Mouse (Mus musculus) embryo, embryonic 11.5 days (tissue): ENCODE data around the gene Zfp52.

Experiments used
- DNase-seq: peaks from one replicate; pipeline ENCODE4 v3.0.0-alpha.2; 2012; ENCODE audit warnings: low read depth, low spot score

Zfp52 gene

DNA sequence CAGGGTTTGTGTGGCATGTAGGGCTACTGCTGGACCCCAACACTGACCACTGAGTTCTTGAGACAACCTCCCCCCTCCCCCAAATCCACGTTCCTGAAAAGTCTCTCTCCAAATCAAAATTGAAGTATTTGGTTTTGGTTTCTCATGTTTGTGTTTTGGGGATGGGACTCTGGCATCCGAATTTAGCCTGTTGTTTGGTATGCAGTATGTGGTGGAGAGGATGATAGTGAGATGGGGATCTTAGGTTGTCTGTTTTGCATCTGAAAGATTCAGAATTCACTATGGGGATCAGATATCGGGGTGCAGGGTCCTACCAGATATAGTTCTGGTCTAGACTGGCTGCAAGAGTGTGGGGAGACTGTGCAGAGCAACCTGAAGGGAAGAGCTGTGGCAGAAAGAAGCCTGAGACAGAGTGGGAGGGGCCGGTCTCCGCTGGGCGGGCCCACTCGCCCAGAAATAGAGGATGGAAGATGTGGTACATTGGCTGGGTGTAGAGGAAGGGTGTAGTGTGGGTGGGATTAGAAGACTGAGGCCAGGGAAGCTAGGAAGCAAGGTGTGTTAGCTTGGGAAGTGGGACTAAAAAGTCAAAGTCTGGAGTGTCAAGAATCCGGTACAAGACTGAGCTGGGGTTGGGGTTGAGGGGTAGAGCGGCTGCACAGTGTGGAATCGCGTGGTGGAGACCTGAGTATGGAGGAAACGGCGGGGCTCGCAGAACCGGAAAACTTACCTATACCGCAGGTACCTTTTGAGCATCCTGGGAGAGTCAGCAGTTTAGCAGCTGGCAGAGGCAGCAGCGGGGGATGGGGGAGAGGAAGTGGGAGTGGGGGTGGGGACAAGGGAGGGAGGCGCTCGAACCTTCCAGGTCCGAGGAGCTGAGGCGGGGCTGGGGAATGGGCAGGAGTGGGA is at the start of gene Zfp52:
Gene Zfp52, plus strand, starts transcription at position 444 of the 906 bp plus-strand sequence.
- DNase-seq, result no peak

DNA sequence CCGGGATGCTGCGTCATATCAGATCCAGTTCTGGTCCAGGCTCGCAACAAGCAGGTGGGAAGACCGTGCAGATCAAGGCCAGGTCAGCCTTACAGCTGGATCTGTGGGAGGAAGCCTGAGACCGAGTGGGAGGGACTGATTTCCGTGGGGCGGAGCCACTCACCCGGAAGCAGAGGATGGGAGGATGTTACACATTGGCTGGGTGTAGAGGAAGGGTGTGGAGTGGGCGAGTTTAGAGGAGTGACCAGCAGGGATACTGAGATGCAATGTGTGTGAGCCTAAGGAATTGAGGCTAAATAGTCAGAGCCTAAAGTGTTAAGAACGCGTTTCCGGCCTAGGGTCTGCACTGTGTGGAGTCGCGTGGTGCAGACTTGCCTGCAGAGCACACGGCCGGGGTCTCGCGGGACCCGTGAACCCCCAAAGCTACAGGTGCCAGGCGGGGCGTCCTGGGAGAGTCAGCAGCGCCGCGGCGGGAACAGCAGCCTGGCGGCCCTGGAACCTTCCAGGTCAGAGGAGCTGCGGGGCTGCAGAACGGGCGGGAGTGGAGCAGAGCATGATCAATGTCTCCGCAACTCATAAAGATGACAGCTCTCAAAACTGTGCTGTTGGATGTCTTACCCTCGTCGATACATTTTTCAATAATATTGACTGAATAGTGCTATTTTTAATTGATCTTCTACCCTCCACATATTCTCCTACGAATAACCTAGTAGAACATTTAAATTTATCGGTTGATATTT is 46.4 kb upstream of the Zfp52 start, which contains the start of gene Zfp53:
Gene Zfp53, plus strand, starts transcription at position 239 of the 740 bp plus-strand sequence.
- peak; percentile 64 for DNase-seq

DNA sequence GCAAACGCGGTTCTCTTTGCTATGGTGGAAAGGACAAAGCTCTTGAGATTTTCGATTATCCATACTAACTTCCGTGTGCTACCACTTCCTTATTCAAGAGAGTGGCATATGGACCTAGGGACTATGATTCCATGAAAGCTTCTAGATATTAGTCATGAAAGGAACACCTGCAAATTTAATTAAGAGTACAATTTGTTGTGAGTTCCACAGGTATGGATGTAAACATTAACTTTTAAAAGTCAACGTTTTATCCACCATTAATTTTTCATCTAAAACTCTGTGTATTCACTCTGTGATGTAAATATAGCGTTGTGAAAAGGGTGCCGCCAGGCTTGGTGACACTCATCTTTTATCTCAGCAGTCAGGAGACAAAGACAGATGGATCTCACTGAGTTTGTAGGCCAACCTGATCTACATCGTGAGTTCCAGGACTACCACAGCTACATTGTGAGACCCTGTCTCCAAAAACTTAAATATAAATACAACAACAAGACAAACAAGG is 45.8 kb upstream of the Zfp52 start:
- DNase-seq, result no peak

DNA sequence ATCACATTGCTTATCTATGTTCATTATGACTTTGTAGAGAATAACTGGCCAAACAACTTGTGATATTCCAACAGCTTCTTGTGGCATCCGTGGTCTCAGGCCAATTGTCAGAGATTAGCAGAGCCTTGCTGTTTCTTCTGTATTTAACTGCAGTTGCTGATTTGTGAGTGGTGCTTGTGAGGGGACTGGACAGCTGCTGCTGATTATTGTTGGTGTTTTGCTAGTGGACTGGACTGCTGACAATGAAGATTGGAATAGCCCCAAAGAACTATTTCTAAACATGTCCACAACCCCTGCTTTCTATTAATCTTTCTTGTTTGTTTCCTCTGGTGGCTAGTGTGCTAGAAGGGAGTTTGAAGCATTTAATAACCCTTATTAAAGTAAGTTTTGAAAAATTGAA is 34.0 kb upstream of the Zfp52 start:
- no peak for DNase-seq

DNA sequence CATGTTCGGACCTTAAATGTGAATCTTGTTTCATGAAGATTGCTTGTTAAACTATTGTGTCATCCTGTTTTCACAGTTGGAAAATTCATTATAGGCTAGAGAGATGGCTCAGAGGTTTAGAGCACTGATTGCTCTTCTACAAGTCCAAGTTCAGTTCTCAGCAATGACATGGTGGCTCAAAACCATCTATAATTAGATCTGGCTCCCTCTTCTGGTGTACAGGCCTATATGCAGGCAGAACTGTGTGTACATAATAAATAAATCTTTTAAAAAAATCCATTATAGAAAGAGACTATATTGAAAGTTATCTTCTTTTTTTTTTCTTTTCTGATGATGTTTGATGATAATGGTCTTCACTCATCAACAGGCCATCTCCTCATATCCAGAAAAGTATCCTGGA is 30.8 kb upstream of the Zfp52 start:
- DNase-seq, result no peak

DNA sequence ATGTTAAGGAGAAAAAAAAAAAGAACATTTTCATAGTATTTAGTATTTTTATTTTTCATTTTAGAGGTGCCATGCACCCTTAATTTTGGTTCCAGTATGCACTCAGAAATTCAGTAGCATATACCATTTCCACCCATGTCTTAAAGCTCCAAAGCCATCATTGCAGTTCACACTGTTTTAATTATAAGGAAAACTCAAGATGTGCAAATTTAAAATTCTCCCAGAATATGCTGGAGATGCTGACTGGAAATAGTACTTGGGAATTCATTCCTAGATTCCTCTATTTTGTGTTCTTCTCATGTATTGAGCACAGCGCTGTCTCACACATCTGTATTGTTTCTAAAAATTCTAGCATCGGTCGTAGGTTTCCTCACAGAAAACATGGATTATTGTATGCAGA is 29.1 kb upstream of the Zfp52 start:
- DNase-seq, result no peak

DNA sequence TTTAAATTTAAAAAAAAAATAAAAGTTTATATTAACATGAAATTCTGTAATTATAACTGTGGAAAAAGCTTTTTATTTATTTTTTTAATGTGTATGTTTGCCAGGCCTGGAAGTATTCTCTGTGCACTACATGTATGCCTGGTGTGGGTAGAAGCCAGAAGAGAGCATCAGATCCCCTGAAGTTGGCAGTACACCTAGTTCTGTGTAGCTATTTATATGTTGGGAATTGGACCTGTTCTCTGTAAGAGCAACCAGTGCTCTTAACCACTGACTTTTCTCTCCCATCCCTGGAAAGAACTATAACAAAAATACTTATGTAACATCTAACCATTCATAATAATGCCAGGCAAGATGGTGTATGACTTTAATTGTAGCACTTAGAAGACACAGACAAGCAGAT is 25.6 kb upstream of the Zfp52 start:
- no peak for DNase-seq

DNA sequence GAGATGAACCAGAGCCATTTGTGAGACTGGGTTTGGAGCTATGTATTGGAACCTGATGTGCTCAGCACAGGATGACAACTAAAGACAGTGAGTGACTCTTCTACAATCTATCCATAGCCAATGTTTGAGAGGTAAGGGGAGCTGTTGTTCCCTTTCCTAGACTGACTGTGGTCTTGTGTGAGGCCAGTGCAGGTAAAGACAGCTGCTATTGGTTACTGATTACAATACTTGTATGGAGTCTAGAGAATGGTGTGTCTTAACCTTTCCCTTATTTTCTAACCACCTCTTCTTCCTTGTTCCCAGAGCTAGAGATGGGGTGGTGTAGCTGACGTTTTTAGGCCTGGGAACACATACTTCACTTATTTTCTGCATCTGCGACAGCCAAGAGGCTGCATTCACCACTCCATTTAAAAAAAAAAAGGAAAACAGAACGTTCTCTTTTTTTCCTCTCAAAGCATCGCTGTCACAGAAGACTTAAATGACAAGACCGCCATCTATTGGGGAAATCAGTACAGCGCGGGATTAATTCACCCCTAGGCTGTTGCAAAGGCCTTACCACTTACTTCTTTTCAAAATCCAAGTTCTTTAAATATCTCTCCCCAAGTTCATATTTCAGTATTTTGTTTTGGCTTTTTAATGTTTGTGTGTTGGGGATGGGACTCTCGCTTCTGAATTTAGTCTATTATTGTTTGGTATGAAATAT is 19.8 kb upstream of the Zfp52 start:
- peak; percentile 65 for DNase-seq

DNA sequence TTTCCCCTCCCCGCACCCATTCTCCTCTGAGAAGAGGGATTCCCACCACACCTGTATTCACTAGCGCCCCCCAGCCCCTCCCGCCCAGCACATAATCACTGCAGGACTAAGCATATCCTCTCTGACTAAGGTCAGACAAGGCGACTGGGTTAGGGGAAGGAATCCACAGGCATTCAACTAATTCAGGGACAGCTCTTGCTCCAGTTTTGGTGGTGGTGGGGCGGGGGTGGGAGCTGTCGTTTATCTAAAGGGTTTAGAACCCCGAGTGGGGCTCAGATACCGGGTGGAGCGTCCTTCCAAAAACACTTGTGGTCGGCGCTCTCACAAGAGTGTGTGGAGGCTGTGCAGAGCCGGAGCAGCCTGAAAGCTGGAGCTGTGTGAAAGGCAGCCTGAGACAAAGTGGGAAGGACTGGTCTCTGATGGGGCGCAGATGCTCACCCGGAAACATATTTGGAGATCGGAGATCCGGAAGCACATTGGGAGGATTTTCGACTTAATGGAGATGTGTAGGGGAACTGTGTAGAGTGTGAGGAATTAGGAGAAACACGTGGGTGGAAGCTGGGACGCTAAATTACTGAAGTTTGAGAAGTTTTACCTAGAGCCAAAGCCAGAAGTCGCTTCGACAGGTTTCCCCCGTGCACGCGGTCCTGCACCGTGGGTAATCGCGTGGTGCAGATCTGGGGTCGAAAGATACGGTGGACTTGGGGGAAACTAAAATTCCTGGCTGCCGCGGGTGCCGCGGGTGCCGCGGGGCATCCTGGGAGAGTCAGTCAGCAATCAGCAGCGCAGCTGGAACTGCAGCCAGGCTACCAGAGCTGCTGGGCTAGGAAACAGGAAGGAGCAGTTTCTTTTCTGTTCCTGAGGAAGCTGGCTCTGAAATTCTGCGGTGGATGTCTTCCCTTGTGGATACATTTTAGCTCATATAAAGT is 18.9 kb upstream of the Zfp52 start:
- no peak for DNase-seq

DNA sequence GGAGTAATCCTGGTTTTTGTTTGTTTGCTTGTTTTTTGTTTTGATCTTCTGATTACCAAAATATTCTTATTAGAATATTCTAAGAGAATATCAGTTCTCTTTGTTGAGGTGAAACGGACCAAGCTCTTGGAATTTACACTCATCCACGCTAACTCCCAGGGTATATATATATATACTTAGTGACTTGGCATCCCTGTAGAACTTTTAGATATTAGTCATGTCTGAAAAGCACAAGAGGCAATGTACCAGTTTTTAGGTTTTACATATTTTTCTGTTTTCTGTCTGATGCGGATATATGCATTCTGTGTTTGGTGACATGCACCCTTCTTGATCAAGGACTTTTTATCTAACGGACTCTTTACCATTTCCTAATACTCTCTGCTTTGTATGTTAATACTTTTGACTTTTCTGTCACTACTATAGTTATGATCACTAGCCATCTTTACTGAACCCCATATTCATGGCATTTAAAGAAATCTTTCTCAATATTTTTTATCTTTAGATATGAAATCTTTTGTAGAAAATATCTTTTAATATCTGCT is 18.1 kb upstream of the Zfp52 start:
- DNase-seq, result no peak

DNA sequence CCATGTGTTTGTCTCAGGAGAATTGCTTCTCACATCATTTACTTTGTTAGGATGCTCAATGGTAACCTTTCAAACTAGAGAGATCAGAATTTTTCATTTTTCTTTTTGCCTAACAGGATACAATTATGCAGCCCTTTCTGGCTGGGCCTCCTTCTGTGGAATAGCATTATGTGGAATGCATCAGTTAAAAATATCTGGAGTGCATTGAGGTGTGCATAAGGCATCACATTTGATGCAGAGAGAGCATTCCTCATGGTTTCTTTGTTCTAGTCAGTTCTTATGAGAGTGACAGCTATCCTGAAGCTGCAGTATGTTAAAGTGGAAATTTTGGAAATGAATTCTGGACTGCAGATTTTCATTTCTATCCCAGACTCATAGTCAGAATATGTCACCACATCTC is 9.1 kb upstream of the Zfp52 start:
- no peak for DNase-seq

DNA sequence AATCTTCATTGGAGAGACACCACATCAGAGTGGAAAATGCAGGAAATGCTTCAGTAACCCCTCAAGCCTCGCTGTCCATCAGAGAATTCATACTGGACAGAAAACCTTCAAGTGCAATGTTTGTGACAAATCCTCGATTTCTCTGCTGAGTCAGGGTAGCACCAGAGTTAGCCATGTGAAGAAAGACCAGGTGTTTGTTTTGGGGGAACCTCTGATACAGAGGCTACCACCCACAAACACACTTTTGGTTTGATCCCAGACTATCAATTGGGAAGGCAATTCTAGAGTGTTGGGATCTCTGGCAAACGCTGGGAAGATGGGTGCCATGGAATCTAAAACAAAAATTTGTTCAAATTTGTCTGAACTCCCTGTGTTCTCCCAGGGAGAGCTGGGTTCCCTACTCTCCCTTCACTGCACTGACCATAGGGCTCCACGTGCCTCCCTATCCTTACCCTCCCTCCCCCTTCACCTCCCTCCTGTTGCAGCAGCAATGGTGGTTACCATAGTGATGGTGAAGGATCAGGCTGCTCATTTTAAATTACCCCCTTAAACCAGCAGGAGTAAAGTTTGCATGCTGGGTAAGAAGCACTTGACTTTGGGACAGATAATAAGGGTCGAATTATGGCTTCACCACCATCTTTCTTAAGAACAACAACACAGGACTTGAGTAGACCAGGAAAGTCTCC is 4.6 kb upstream of the Zfp52 start:
- no peak for DNase-seq

DNA sequence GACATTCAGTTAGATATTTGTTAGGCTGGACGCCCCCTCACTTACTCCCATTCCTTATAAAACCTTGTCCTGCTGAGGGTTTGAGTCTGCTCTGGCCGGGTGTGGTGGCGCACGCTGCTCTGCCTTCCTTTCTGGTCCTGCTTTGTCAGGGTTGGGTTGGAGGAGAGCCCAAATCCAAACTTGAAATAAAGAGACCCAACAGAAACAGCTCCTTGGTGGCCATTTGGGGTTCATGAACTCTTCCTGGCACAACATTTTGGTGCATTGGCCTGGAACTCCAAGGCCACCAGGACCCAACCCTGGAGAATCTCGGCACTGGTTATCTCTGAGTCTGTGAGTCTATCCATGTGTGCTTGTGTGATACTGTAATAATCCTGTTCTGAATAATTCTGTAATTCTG is 3.7 kb upstream of the Zfp52 start:
- DNase-seq, result no peak

DNA sequence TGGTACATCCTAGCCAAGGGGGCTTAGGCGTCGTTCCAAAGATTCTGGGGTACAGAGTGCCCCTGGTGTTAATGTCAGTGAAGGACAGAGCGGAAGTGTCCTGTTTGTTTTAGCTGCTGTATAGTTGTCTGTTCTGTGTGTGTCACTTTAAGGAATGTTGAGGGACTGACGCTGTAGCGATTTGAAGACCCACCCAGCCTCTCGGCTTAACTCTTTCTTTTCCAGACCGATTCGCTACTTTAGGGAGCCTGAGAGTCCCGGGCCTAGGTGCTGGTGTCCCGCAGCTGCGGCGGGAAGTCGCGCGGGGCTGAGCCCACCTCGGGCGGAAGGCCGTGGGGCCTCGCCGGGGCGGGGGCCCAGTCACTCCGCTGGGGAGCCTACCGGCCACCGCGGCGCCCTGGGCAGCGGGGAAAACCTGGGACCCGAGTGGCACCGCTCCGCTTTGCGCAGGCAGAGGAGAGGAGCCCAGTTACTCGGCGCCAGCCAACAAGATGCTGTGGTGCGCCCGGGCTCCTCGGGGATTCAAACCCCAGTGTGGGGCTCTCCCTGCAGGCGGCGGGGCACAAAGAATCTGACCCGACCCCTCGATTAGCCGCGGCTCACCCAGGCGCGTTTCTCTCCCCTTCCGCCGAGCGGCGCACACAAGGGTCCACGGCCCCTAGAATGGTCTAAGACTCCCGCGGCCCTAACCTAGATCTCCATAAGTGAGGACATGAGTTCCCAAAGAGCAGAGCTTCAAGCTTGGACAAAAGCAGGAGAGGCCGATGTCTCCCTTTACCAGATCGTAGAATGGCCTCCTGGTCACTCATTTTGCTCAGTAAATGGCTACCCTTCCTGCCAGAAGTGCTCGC is 3.0 kb upstream of the Zfp52 start:
- DNase-seq, result no peak

DNA sequence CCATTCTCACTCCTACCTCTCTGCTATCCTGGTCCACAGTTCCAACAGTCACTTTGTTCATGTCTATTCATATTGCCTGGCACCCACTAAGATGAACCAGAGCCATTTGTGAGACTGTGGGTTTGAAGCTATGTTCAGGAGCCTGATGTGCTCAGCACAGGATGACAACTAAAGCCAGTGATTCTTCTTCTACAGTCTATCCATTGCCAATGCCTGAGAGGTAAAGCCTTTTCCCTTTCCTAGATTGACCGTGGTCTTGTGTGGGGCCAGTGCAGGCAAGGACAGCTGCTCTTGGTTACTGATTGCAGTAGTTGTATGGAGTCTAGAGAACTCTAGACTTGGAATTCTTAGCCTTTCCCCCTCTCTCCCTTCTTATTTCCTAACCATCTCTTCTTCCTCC is 1.4 kb upstream of the Zfp52 start:
- DNase-seq, result no peak

DNA sequence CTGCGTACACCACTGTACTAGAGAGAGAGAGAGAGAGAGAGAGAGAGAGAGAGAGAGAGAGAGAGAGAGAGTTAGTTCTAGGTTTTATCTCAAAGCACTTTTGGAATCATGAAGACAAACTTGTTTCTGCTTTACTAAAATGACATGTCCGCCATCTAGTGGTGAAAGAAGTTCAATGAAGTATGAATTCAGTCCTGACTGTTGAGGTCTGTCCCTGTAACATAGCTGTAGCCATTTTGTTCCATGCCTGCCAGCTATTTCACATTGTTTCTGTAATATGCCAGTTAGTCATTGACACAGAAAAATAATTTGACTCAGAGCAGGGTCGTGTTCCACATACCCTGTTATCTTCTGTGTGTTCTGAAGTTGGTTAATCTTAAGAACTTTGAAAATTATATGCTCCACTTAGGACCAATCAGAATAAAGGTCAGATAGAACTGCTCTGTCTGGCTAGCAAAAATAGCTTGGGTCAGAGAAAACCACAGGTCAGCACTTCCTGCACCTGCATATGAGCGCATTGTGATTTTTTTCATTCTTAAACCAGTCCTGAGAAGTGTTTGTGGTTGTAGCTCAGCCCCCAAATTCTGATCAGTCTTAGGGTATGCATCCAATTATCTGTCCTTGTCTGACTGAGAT is 761 bp upstream of the Zfp52 start:
- DNase-seq, result peak; percentile 75

DNA sequence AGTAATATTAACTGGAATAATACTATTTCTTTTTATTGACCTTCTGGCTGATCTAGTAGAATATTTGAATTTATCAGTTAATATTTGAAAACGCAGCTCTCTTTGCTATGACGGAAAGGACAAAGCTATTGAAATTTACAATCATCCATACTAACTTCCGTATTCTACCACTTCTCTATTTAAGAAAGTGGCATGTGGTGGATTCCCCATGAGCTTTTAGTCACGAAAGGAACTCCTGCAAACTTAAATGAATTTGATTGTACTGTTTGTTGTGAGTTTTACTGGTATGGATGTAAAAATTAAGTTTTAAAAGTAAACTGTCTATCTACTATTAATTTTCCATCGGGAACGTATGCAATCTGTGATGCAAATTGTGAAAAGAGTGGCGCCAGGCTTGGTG is 757 bp downstream of the Zfp52 start:
- DNase-seq, result no peak

DNA sequence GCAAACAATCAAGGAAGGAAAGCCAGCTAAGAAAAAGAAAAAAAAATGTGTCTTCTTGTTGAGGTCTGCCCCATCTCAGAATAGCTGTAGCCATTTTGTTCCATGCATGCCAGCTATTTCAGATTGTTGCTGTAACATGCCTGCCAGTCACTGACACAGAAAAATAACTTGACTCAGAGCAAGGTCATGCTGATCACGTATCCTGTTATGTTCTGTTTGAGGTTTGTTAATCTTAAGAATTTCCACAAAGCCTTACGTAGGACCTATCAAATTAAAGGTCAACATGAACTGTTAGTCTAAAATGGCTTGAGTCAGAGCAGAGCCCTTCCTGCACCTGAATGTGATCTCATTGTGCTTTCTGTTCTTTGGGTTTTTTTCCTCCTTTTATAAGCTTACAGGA is 1.3 kb downstream of the Zfp52 start:
- no peak for DNase-seq

DNA sequence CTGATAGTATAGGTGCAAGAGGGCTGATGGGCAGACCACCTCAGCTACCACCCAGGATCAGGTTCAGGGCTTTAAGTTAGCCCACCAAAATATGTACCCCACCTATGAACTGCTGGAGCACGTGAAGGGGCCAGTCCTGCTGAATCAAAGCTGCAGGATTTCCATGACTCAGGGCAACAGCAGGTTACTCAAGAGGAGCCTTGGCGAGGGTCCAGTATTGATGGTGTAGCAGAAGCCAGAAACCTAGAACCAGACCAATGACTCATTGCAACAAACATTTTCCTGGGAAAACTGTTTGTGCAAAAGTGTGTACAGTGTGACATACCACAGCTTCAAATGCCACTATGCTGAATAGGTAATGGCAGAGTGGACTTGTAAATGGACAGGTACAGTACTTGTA is 22.5 kb downstream of the Zfp52 start:
- DNase-seq, result no peak
